Mouse (Mus musculus) olfactory bulb, adult 2 months (tissue): Measurements from ENCODE around the gene Rel. TPM values are rescaled to one million over a fixed set of nuclear protein-coding genes. Genes with fewer than 3 reads are reported as not detected.
"Not testable (repeated sequence)": the region's sequence is repeated elsewhere in the genome, so short reads cannot be mapped to it uniquely, and the experiment has no call there.

Experiments
- H3K27ac ChIP-seq: fragments of 200-500 bp; 2 replicates; pipeline ENCODE4 v1.5.1; 2012; ENCODE audit warnings: low read depth, low read length; ENCODE audit not compliant: insufficient read depth
- H3K4me1 ChIP-seq: fragments of 200-500 bp; 2 replicates; pipeline ENCODE4 v1.6.1; 2012; ENCODE audit warnings: low read length; ENCODE audit not compliant: control insufficient read depth, insufficient read depth
- H3K4me3 ChIP-seq: fragments of 200-500 bp; 2 replicates; pipeline ENCODE4 v1.5.1; 2012; ENCODE audit warnings: mild to moderate bottlenecking, low read depth, low read length, moderate library complexity; ENCODE audit not compliant: insufficient read depth
- CTCF ChIP-seq: fragments of 200-500 bp; IDR thresholded peaks from 2 replicates; pipeline ENCODE4 v1.5.1; 2012; ENCODE audit warnings: low read depth, mild to moderate bottlenecking, low read length, moderate library complexity; ENCODE audit not compliant: insufficient read depth
- POLR2A ChIP-seq: fragments of 200-500 bp; IDR thresholded peaks from 2 replicates; pipeline ENCODE4 v1.6.1; 2012; ENCODE audit warnings: mild to moderate bottlenecking, low read depth, low read length, moderate library complexity; ENCODE audit not compliant: insufficient read depth
- WGBS: fragments of 180-500 bp; shearing (Covaris S2); methylation state at CpG from one replicate; pipeline ENCODE4 v1.1.7; 2018; 5-methylcytosine and 5-hydroxymethylcytosine counted together
- polyA plus RNA-seq: library from polyadenylated mRNA; stranded (reverse); fragments of >200 nt; gene quantifications from 2 replicates; pipeline ENCODE4 v1.2.4, GENCODE M21; 2012; ENCODE audit warnings: low replicate concordance; ENCODE audit not compliant: missing spikeins, insufficient read depth, insufficient read length

The Rel gene
- not detected in 2 replicates for polyA plus RNA-seq

DNA sequence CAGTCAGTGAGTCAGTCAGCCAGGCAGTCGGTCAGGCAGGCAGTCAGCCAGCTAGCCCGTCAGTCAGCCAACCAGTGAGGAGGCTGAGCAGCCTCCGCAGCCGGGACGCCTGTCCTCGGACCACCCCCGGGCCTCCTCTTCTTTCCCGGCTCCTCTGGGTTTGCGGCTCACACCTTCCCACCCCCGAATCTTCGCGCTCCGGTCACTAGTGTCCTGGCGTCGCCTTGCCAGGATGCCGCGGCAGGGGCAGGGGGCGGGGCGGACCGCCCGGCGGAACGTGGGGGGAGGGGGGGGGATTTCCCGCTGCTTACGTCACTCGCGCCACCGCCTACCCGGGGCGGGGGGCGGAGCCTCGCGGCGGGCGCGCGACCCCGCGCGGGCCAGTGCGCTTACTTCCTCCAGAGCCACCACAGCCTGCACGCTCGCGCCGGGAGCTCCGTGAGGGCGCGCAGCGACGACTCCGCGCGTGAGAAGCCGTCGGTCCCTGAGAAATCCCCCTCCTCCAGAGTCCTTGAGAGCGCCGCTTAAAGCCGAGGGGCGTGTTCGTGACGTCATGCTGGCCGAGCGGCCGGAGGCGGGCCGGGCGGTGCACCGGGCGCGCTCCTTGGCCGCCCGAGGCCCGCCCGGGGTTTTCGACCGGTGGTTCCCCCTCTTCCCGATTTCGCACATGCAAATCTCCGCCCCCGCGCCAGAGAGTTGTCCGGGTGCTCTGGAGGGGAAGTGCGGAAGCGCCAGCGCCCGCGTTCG is at the start of gene Rel:
TSS of gene Rel (minus strand) at position 211 of the 747 bp plus-strand sequence.
- Histone ChIP-seq H3K4me3 (peak within 1 kb of the TSS; percentile 91), H3K4me1 (no peaks in the 10 kb centered on the region), H3K27ac (peak within 1 kb of the TSS; percentile 84)
- peak; percentile 96 for TF ChIP-seq POLR2A
- no peak for TF ChIP-seq CTCF
- WGBS, result under 1% methylated on average over 79 of the region's 88 CpGs

DNA sequence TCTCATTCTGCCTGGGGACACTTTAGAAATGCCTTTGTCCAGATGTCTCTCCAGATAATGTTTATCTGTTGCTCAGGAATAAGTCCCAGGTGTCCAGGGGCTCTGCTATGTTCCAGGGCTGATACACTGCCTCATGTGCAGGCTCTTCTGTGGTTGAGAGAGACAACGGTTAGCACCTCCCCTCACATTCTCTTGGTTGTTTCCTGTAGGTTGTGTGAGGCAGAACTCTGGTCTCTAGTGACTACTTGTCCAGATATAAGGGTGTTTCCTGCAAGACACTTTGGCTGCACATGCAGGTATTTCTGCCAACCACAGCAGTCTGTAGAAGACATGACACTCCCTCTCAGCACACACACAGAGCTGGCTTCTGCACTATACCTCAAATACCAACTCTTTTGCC is 48.0 kb upstream of the Rel start:
- Histone ChIP-seq H3K4me3 (no peak overlapping the region), H3K27ac (no peak overlapping the region), H3K4me1 (no peaks in the 10 kb centered on the region)
- WGBS, result 85% methylated on average over 1 of the region's 1 CpGs
- TF ChIP-seq POLR2A (no peak), CTCF (no peak)

GRCm38 (mm10) chr11:23810741-23811140 is 40.0 kb upstream of the Rel start:
- TF ChIP-seq CTCF (no peak), POLR2A (no peak)
- WGBS, result 55% methylated on average over 2 of the region's 2 CpGs
- no peak overlapping the region for H3K4me3 ChIP-seq

DNA sequence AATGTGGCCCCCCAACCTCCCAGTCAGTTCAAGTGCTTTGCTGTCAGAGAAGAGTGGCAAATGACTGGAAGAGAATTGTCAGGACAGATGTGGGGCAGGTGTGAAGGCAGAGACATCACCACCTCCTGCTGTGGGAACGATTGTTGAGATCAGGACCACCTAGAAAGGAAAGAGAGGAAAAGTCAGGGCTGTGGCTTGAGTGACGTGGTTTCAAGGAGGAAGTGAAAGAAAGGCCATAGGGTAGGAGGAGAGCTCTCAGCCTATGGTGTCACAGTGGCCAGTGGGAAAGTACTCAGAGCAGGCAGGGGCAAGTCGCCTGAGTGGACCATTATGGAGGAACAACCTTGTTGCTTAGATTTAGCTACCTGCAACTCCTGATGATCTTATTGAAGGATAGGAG is 34.9 kb upstream of the Rel start:
- TF ChIP-seq POLR2A, result no peak
- TF ChIP-seq CTCF, result no peak
- WGBS, result 76% methylated on average over 3 of the region's 3 CpGs
- H3K4me3 ChIP-seq, result no peak overlapping the region

More at GRCm38 (mm10) chr11:23810741-23811140, 40.0 kb upstream of the Rel start:
- Histone ChIP-seq H3K4me1 (no peaks in the 10 kb centered on the region), H3K27ac (no peak overlapping the region)

GRCm38 (mm10) chr11:23803136-23803535 is 32.4 kb upstream of the Rel start:
- H3K27ac ChIP-seq, result no peak overlapping the region
- TF ChIP-seq CTCF (no peak), POLR2A (no peak)
- H3K4me1 ChIP-seq, result no peaks in the 10 kb centered on the region
- WGBS, result 92% methylated on average over 7 of the region's 7 CpGs
- H3K4me3 ChIP-seq, result no peak overlapping the region

More for the DNA sequence above, 34.9 kb upstream of the Rel start:
- no peaks in the 10 kb centered on the region for H3K4me1 ChIP-seq
- no peak overlapping the region for H3K27ac ChIP-seq

DNA sequence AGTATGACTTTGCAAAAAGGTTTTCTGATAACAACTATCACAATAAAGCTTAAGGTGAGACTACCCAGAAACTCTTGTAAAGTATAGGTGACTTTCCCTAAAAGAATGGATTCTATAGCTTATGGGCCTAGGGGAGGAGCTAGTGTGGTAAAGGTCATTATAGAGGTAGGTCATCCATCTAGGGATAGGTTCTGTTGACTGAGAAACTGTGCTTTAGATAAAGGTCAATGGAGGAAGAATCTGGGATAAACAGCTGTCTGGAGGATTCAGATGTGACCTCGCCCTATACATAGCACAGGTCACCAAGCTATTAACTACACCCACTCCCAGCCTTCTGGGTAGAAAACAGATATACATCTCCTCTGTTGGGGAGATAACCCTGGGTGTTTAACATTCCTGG is 31.5 kb upstream of the Rel start:
- TF ChIP-seq CTCF (no peak), POLR2A (no peak)
- Histone ChIP-seq H3K4me3 (no peak overlapping the region), H3K4me1 (no peaks in the 10 kb centered on the region), H3K27ac (no peak overlapping the region)
- WGBS, result 87% methylated on average over 1 of the region's 1 CpGs

GRCm38 (mm10) chr11:23801851-23802250 is 31.1 kb upstream of the Rel start:
- TF ChIP-seq CTCF (no peak), POLR2A (no peak)
- WGBS, result 82% methylated on average over 7 of the region's 7 CpGs
- Histone ChIP-seq H3K4me1 (no peaks in the 10 kb centered on the region), H3K4me3 (no peak overlapping the region), H3K27ac (no peak overlapping the region)

GRCm38 (mm10) chr11:23783677-23784076 is 12.9 kb upstream of the Rel start:
- not testable (repeated sequence) for H3K4me1 ChIP-seq, H3K27ac ChIP-seq
- 86% methylated on average over 5 of the region's 5 CpGs for WGBS

GRCm38 (mm10) chr11:23783085-23783484 is 12.3 kb upstream of the Rel start:
- no peak for TF ChIP-seq CTCF
- TF ChIP-seq POLR2A, result no peak
- H3K27ac ChIP-seq, result no peak overlapping the region
- WGBS, result 88% methylated on average over 5 of the region's 5 CpGs
- no peak overlapping the region for H3K4me3 ChIP-seq
- H3K4me1 ChIP-seq, result no peaks in the 10 kb centered on the region

More at GRCm38 (mm10) chr11:23783677-23784076, 12.9 kb upstream of the Rel start:
- not testable (repeated sequence) for H3K4me3 ChIP-seq
